Mouse (Mus musculus): ENCODE measurements around the gene Syt16.

DNA sequence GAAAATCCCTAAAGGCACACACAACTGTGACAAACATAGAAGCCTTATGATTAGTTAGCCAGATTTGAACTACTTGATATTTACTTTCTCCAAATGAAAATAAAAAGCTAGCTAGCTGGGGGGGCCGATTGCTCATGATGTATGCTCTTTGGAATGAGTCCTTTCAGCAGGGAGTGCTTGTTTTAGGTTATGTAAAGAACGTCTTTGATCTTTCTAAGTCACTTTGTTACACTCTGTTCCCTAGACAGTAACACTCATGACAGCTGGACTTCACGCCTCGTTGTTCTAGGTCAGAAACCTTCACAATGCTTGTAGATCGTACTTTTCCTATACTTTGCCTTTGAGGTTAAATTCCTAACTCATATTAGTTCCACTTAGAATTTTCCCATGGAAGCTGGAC lies 146.9 kb downstream of the Syt16 start:
- TF ChIP-seq CTCF (IDR thresholded peaks at IDR 0.05; ENCODE audit: borderline replicate concordance, insufficient read depth, low read length): no peak
- TF ChIP-seq POLR2A (IDR thresholded peaks at IDR 0.05; ENCODE audit: low read depth, low read length): no peak

Measured in embryonic fibroblast, embryonic 13.5 days (primary cell).